Mouse (Mus musculus): ENCODE data around the gene Ctsh.

DNA sequence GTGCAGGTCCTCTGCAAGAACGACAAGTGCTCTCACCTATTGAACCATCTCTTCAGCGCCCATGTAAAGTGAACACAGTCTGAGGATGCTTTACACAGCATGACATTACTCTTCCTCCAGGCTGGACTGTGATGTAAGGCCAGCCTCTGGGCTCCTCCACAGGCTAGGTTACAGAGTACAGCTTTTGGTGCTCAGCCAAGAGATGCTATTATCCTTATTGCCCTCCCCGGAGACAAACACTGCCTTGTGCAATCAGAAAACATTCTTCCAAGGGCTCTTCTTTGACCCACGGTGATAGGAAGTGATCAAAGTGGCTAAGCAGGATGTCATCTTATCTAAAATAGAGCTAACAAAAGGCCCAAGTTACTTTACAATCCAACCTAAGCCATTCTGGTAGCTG, 15.4 kb upstream of the Ctsh start:
- TF ChIP-seq POLR2A (IDR thresholded peaks at IDR 0.05; ENCODE audit: low read depth, low read length) (no peak), CTCF (conservative IDR thresholded peaks at IDR 0.05; ENCODE audit: insufficient read depth, insufficient read length, low read depth, low read length) (no peak)

Data from kidney, adult 2 months (tissue).